In genomic region chr10:61068436-61069192, GRCm38 (mm10) we compare ENCODE assay signal across 8 mouse cellular contexts. TPM values are rescaled to one million over a fixed set of nuclear protein-coding genes. Genes with fewer than 3 reads are reported as not detected.
A peak's percentile ranks its signal among the peaks of the same experiment; 100 is the strongest.
DNase-seq lines count a peak whose midpoint lies in the region; ATAC-seq and TF ChIP-seq lines count a peak whose summit lies in the region.

No protein-coding gene starts in this region.

- H3K9ac ChIP-seq in embryonic facial prominence, embryonic 11.5 days (replicated peaks; ENCODE audit: low read length): no peak overlapping the region
- H3K9ac ChIP-seq in heart, embryonic 12.5 days: peak overlapping the region; percentile 44; the same call in 1 of the 2 replicates
- H3K9ac ChIP-seq in liver, embryonic 12.5 days: no peak overlapping the region

- TF ChIP-seq CTCF in thymus, adult 2 months (IDR thresholded peaks at IDR 0.05; ENCODE audit: borderline replicate concordance, control insufficient read depth, extremely low read depth, insufficient read depth, low read length, poor library complexity): peak; percentile 64; the same call in 1 of the 2 replicates

- no peaks in the 10 kb centered on the region for H3K36me3 ChIP-seq in embryonic facial prominence, embryonic 11.5 days (replicated peaks; ENCODE audit: control insufficient read depth, insufficient read depth, low read depth, low read length)
- H3K36me3 ChIP-seq in heart, embryonic 12.5 days: no peaks in the 10 kb centered on the region
- no peaks in the 10 kb centered on the region for H3K36me3 ChIP-seq in liver, embryonic 12.5 days
- no peaks in the 10 kb centered on the region for H3K36me3 ChIP-seq in thymus, adult 2 months (ENCODE audit: control insufficient read depth, insufficient read depth, low read length)

- peak; percentile 53 for ATAC-seq in CD4-positive, CD25-positive, alpha-beta regulatory T cell, adult 4 months
- no peak; the same call in 1 of the 2 replicates for ATAC-seq in embryonic facial prominence, embryonic 11.5 days (replicated peaks; ENCODE audit: insufficient number of reproducible peaks, low FRiP score, low TSS enrichment, low read depth)
- ATAC-seq in heart, embryonic 12.5 days (ENCODE audit: insufficient number of reproducible peaks, low FRiP score): peak; percentile 54
- ATAC-seq in liver, embryonic 12.5 days: no peak

- H3K4me2 ChIP-seq in embryonic facial prominence, embryonic 11.5 days (ENCODE audit: low read depth, low read length): peak overlapping the region; percentile 7; the same call in 1 of the 2 replicates
- peak overlapping the region; percentile 50 for H3K4me2 ChIP-seq in heart, embryonic 12.5 days
- peak overlapping the region; percentile 17; the same call in 1 of the 2 replicates for H3K4me2 ChIP-seq in liver, embryonic 12.5 days

- H3K27ac ChIP-seq in embryonic facial prominence, embryonic 11.5 days (replicated peaks; ENCODE audit: low read depth, low read length): no peak overlapping the region
- H3K27ac ChIP-seq in heart, embryonic 12.5 days (ENCODE audit: poor library complexity, severe bottlenecking): peak overlapping the region; percentile 67
- no peak overlapping the region for H3K27ac ChIP-seq in liver, embryonic 12.5 days
- no peak overlapping the region for H3K27ac ChIP-seq in thymus, adult 2 months (ENCODE audit: control insufficient read depth, insufficient read depth, low read length)

- no peak overlapping the region for H3K4me3 ChIP-seq in embryonic facial prominence, embryonic 11.5 days (ENCODE audit: low read depth, low read length)
- 0 out of 2 replicates have a peak overlapping the region, but pooled peaks have one; percentile 12 for H3K4me3 ChIP-seq in heart, embryonic 12.5 days
- no peak overlapping the region for H3K4me3 ChIP-seq in liver, embryonic 12.5 days
- no peak overlapping the region for H3K4me3 ChIP-seq in thymus, adult 2 months (ENCODE audit: control insufficient read depth, insufficient read depth, low read length)

- TF ChIP-seq POLR2A in thymus, adult 2 months (IDR thresholded peaks at IDR 0.05; ENCODE audit: control insufficient read depth, extremely low read depth, insufficient read depth, low read length, poor library complexity): no peak

- H3K9me3 ChIP-seq in embryonic facial prominence, embryonic 11.5 days (replicated peaks; ENCODE audit: control insufficient read depth, low read length): no peaks in the 10 kb centered on the region
- H3K9me3 ChIP-seq in heart, embryonic 12.5 days (replicated peaks): no peaks in the 10 kb centered on the region
- H3K9me3 ChIP-seq in liver, embryonic 12.5 days (replicated peaks): no peaks in the 10 kb centered on the region

- DNase-seq in adrenal gland, postnatal 14 days: peak; percentile 72
- DNase-seq in embryonic facial prominence, embryonic 11.5 days (ENCODE audit: low spot score): peak; percentile 84
- DNase-seq in kidney, postnatal 10 days: peak; percentile 72
- DNase-seq in naive thymus-derived CD4-positive, alpha-beta T cell, adult 2 months (ENCODE audit: low read depth): peak; percentile 65
- peak; percentile 56 for DNase-seq in thymus, adult 2 months

- peaks cover 11% of the 10 kb centered on the region for H3K4me1 ChIP-seq in embryonic facial prominence, embryonic 11.5 days (ENCODE audit: control insufficient read depth, insufficient read depth, low read length)
- H3K4me1 ChIP-seq in heart, embryonic 12.5 days (replicated peaks): peaks cover 36% of the 10 kb centered on the region
- peaks cover 27% of the 10 kb centered on the region for H3K4me1 ChIP-seq in liver, embryonic 12.5 days
- H3K4me1 ChIP-seq in thymus, adult 2 months (replicated peaks; ENCODE audit: control insufficient read depth, insufficient read depth, low read length): no peaks in the 10 kb centered on the region

- WGBS in embryonic facial prominence, embryonic 11.5 days: 3% methylated on average over 8 of the region's 8 CpGs
- WGBS in heart, embryonic 12.5 days: 2% methylated on average over 8 of the region's 8 CpGs
- WGBS in liver, embryonic 12.5 days (ENCODE audit: insufficient replicate concordance): 11% methylated on average over 8 of the region's 8 CpGs
- WGBS in thymus, adult 2 months: 14% methylated on average over 8 of the region's 8 CpGs

- no peaks in the 10 kb centered on the region for H3K27me3 ChIP-seq in embryonic facial prominence, embryonic 11.5 days (ENCODE audit: control insufficient read depth, insufficient read depth, low read length)
- H3K27me3 ChIP-seq in heart, embryonic 12.5 days (replicated peaks): no peaks in the 10 kb centered on the region
- peaks cover 35% of the 10 kb centered on the region for H3K27me3 ChIP-seq in liver, embryonic 12.5 days (replicated peaks)
- no peaks in the 10 kb centered on the region for H3K27me3 ChIP-seq in thymus, adult 2 months (ENCODE audit: control insufficient read depth, insufficient read depth, low read length)

RNA-seq across cellular contexts. Expression of gene Pcbd1, which starts 20.5 kb away (rescaled TPM):
- polyA plus RNA-seq in CD4-positive, CD25-positive, alpha-beta regulatory T cell, adult 4 months (2017; shearing (Covaris generic)): under 1 TPM in 1 of 2 experiments, not detected in 1; 0.90 TPM
- 21.0 and 68.0 TPM in 2 replicates for total RNA-seq in adrenal gland, postnatal 14 days (2021)
- polyA plus RNA-seq in embryonic facial prominence, embryonic 11.5 days (2014; fragmentation: Nextera tagmentation; extraction: Ambion mirVana): 16.4 and 19.1 TPM in 2 replicates
- polyA plus RNA-seq in heart, embryonic 12.5 days (2016; fragmentation: Nextera tagmentation; extraction: Ambion mirVana): 68.6 and 69.1 TPM in 2 replicates
- polyA plus RNA-seq in liver, embryonic 12.5 days (2016; fragmentation: Nextera tagmentation; extraction: Ambion mirVana): 123 and 125 TPM in 2 replicates
- polyA plus RNA-seq in thymus, adult 2 months (2012; rRNA removed): 0.71 and 1.1 TPM in 2 replicates

Comparison
In these comparisons a context has a peak if more than half of its experiments do, and no peak if none do; other contexts are left out.
1. ATAC-seq: peak in CD4-positive, CD25-positive, alpha-beta regulatory T cell, adult 4 months (single experiment) and heart, embryonic 12.5 days (single experiment); none in embryonic facial prominence, embryonic 11.5 days (single experiment) and liver, embryonic 12.5 days (single experiment).
2. Peak in every context shown above with its lines, with median percentiles within 50 percentile points of each other: DNase-seq and H3K4me2 ChIP-seq.